Mouse (Mus musculus) limb, embryonic 10.5 days (tissue): ENCODE data around the gene Lhfpl2. TPM values are rescaled to one million over a fixed set of nuclear protein-coding genes. Genes with fewer than 3 reads are reported as not detected.

Experiments used
- DNase-seq: peaks from one replicate; pipeline ENCODE4 v3.0.0-alpha.2; 2017; ENCODE audit warnings: low spot score
- H3K27ac ChIP-seq: fragments of 300-500 bp; sonication (generic); 2 replicates; pipeline ENCODE4 v1.5.1; 2016; ENCODE audit warnings: mild to moderate bottlenecking
- H3K27me3 ChIP-seq: fragments of 300-500 bp; sonication (generic); 2 replicates; pipeline ENCODE4 v1.6.1; 2016; ENCODE audit warnings: low read depth, mild to moderate bottlenecking; ENCODE audit not compliant: poor library complexity, severe bottlenecking
- H3K36me3 ChIP-seq: fragments of 300-500 bp; sonication (generic); 2 replicates; pipeline ENCODE4 v1.6.1; 2016; ENCODE audit warnings: mild to moderate bottlenecking, moderate library complexity
- H3K4me1 ChIP-seq: fragments of 300-500 bp; sonication (generic); 2 replicates; pipeline ENCODE4 v1.6.1; 2016
- H3K4me3 ChIP-seq: fragments of 300-500 bp; sonication (generic); 2 replicates; pipeline ENCODE4 v1.5.1; 2016; ENCODE audit warnings: mild to moderate bottlenecking, moderate library complexity
- H3K9me3 ChIP-seq: fragments of 300-500 bp; sonication (generic); replicated peaks from 2 replicates; pipeline ENCODE4 v1.6.1; 2016; ENCODE audit warnings: mild to moderate bottlenecking
- WGBS: fragments of 180-500 bp; shearing (Covaris S2); methylation state at CpG from one replicate; pipeline ENCODE4 v1.1.7; 2016; 5-methylcytosine and 5-hydroxymethylcytosine counted together
- polyA plus RNA-seq: library from polyadenylated mRNA; unstranded; fragments of >200 nt; fragmentation: Nextera tagmentation; extraction: Ambion mirVana; gene quantifications from 2 replicates; pipeline ENCODE4 v1.2.1, GENCODE M21; 2016

The Lhfpl2 gene
- polyA plus RNA-seq, 1 experiment from 2014 or later, result 44.0 TPM

DNA sequence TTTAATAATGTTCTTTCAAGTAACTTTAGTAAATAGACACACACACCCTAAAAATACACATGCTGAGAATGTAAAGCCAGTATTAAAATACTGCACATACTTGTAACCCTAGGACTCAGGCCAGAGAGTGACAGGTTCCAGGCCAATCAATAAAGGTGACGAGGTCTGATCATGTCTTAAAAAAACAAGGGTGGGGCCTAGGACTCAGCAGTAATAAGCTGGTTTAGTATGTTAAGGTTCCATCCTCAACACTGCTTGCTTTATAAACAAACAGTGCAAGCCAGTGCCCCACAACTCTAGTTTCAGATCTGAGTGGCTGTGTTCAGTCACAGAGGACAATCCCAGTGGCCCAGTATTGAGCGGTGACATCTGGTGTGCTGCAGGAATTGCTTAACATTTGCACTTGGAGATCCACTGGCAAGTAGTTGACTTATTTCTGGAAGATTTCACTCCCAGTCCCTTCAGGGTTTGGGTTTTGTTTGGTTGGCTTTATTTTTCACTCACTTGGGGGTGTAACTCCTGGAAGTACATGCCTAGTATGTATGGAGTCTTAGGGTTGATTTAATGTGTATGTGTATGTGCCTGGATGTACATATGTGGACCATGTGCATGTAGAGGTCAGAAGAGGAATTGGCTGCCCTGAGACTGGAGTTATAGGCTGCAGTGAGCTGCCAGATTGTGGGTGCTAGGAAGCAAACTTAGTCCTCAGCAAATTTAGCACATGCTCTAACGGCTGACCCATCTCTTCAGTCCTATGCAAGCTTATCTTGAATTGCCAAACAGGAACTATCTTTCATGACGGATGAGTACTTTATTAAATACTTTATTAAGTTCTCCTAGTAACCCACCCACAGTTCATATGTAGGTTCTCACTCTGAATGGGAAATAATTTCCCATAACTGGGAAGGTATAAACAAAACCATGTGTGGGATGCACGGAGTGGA, 123.2 kb downstream of the Lhfpl2 start:
- Histone ChIP-seq H3K36me3 (peaks cover 44% of the 10 kb centered on the region), H3K9me3 (no peaks in the 10 kb centered on the region), H3K4me3 (no peak overlapping the region), H3K4me1 (peaks cover 35% of the 10 kb centered on the region), H3K27me3 (peaks cover 1% of the 10 kb centered on the region; the same call in 1 of the 2 replicates), H3K27ac (no peak overlapping the region)
- no peak for DNase-seq
- 88% methylated on average over 5 of the region's 5 CpGs for WGBS

DNA sequence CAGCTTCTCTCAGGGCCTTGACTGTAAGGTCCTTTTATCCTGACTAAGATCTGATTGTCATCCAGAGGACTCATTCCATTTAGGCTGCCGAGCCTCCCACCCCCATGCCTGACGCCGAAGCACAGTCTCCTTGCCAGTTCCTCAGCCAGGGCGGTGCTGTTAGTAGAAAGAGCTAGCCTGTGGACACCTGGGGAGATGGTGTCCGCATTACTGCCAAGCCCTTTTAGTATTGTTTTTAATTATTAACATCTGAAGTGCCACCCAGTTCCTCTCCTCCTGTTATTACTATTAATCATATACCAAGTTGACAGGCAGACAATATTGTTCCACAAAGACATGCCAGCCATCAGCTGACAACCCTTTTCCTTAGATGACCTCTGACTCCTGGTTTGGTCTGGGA, 124.4 kb downstream of the Lhfpl2 start:
- WGBS, result 92% methylated on average over 5 of the region's 5 CpGs

DNA sequence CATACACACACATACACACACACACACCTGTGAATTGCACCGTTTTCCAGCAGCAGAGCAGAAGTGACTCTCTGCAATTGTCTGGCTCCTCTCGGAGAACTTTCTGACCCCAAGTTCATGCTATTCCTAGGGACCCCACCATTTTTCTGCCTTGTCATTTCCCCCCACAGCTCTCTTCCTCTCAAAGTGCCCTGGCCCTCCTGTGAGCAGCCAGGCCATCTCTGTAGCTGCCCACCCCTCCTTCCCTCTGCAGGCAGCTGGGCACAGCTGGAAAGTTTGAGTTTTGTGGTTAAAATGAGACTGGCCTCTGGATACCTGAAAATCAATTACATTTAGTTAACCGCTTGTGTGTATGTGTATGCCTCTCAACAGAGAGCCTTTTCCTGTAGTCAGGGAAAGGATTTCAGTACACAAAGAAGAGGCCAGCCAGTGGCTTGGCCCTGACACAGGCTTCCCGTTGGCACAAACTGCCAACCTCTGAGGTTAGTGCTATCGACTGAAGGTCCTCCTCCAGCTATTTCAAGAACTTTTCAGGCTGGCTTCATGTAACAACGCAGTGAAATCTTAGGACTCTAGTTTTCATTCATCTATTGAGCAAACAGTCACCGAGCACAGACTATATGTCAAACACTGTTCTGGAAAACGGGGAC, 125.9 kb downstream of the Lhfpl2 start:
- H3K9me3 ChIP-seq, result no peaks in the 10 kb centered on the region
- H3K27me3 ChIP-seq, result no peaks in the 10 kb centered on the region
- WGBS, result 91% methylated on average over 8 of the region's 8 CpGs
- peaks cover 33% of the 10 kb centered on the region for H3K36me3 ChIP-seq
- DNase-seq, result no peak
- H3K4me3 ChIP-seq, result no peak overlapping the region
- no peak overlapping the region for H3K27ac ChIP-seq
- peaks cover 49% of the 10 kb centered on the region for H3K4me1 ChIP-seq

More for the DNA sequence above, 124.4 kb downstream of the Lhfpl2 start:
- peaks cover 40% of the 10 kb centered on the region for H3K36me3 ChIP-seq
- DNase-seq, result no peak
- H3K27me3 ChIP-seq, result no peaks in the 10 kb centered on the region
- no peak overlapping the region for H3K27ac ChIP-seq
- no peak overlapping the region for H3K4me3 ChIP-seq
- no peaks in the 10 kb centered on the region for H3K9me3 ChIP-seq
- H3K4me1 ChIP-seq, result peaks cover 41% of the 10 kb centered on the region

DNA sequence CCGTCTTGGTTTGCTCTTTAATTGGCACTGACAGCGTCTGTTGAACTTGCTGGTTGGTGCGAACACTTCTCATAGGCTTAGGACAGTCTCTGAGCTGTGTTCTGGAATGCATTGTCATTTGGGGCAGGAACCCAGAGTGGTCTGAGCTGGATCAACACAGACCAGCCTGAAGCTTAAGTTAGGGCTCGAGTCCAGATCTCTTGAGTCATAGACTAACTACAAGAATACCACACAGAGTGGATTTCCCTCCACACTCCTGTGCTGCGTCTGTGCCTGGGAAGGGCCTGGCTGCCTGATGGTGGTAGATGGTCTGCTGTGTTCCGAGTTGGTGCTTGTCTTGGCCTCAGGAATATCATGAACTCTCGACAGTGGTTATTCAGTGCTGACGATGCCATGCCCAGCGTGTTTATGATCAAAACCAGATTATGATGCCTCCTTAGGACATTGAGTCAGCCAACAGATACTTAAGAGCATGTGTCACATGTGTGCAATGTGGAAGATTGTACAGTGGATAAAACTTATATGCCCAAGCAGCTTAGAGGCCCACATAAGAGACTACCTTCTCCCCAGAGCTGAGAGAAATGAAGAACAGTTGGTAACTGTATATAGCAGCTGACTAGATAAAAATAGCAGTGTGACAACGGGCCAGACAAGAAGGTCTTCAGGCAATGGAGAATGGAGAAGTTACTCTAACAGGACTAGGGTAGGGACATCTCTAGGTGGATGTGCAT, 127.3 kb downstream of the Lhfpl2 start:
- no peak overlapping the region for H3K4me3 ChIP-seq
- 90% methylated on average over 10 of the region's 10 CpGs for WGBS
- peaks cover 47% of the 10 kb centered on the region for H3K4me1 ChIP-seq

DNA sequence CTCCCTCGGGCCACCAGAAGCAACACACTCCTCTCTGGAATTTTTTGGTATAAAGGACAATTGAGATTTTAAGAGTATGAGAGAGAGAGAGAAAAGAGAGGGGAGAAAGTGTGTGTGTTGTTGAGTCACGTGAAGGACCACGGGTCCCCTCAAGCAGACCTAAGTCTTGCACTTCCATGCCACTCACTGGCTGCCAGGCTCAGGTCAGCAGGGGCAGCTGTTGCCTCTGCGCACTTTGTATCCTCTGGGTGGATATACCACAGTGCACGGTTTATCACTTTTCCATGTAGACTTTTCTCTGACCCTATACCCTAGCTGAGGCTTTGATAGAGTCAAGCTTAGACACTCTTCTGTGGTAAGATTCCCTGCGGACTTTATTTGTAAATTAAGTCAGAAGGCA, 128.0 kb downstream of the Lhfpl2 start:
- no peak for DNase-seq
- H3K9me3 ChIP-seq, result no peaks in the 10 kb centered on the region
- no peak overlapping the region for H3K27ac ChIP-seq
- H3K36me3 ChIP-seq, result peaks cover 22% of the 10 kb centered on the region
- peaks cover 48% of the 10 kb centered on the region for H3K4me1 ChIP-seq
- 91% methylated on average over 5 of the region's 6 CpGs for WGBS
- H3K27me3 ChIP-seq, result no peaks in the 10 kb centered on the region
- no peak overlapping the region for H3K4me3 ChIP-seq

More for the DNA sequence above, 127.3 kb downstream of the Lhfpl2 start:
- no peak for DNase-seq
- Histone ChIP-seq H3K9me3 (no peaks in the 10 kb centered on the region), H3K36me3 (peaks cover 22% of the 10 kb centered on the region), H3K27ac (no peak overlapping the region), H3K27me3 (no peaks in the 10 kb centered on the region)

DNA sequence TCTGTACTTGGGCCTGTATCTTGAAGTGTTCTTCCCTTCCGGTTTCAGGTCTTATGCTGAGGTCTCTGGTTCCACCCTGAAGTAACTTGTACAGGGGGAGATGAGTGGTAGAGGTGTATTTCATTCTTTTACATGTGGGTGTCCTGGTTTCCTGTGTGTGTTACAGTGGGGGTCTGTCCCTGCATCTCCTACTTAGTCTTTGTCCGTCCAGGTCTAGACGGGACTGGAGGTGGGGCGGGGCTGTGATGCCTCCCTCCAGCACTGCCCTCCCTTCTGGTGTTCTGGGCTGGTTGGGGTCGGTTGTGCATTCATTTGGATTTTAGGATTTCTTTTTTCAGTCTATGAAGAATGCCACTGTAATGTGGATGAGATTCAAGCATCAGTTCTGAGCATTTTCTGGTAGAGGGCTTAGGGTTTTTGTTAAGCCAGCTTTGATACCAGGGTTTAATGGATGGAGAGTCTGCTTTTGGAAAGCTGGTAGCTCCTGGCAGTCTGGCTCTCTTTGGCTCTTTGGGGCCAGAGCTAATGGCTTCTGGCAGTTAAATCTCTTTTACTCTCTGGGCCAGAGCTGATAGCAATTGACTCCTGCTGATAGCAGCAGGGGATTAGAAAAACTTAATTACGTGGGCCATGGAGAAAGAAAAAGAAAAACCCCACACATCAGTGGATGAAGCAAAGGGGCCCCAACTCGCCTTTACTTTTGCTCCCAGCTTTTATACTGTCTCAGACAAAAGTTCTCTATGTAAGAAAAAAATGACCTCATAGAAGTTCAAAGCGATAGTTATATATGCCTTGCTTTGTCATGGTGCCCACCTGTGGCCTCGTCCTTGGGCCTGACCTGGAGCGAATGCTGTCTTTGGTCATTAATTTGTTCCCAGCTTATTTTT, 130.8 kb downstream of the Lhfpl2 start:
- 50% methylated on average over 10 of the region's 10 CpGs for WGBS
- H3K27ac ChIP-seq, result peak overlapping the region; percentile 61
- no peak for DNase-seq

DNA sequence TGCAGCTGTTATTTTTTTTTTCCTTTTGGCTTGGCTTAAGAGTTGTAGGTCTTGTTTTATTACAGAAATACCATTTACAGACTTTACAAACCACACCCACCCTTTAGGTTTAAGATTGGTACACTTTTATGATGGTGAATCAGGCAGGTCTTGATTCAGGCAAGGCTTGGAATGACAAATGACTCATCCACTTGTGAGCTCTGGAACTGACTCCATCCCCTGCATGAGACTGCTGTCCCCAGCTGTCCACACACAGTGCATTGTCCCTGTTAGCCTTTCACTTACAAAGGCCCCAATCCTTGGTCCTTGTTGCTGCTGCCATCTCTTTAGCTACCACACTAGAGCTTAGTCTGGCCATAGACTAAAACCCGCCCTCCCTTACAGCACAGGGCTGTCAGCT, 132.8 kb downstream of the Lhfpl2 start:
- peaks cover 55% of the 10 kb centered on the region for H3K4me1 ChIP-seq
- no peak overlapping the region for H3K4me3 ChIP-seq
- WGBS, result 97% methylated on average over 1 of the region's 1 CpGs
- H3K36me3 ChIP-seq, result peaks cover 30% of the 10 kb centered on the region
- no peak overlapping the region for H3K27ac ChIP-seq
- H3K9me3 ChIP-seq, result no peaks in the 10 kb centered on the region
- DNase-seq, result no peak
- no peaks in the 10 kb centered on the region for H3K27me3 ChIP-seq

More for the DNA sequence above, 130.8 kb downstream of the Lhfpl2 start:
- peaks cover 30% of the 10 kb centered on the region for H3K36me3 ChIP-seq
- H3K4me1 ChIP-seq, result peaks cover 53% of the 10 kb centered on the region
- H3K4me3 ChIP-seq, result no peak overlapping the region
- no peaks in the 10 kb centered on the region for H3K27me3 ChIP-seq
- H3K9me3 ChIP-seq, result no peaks in the 10 kb centered on the region

DNA sequence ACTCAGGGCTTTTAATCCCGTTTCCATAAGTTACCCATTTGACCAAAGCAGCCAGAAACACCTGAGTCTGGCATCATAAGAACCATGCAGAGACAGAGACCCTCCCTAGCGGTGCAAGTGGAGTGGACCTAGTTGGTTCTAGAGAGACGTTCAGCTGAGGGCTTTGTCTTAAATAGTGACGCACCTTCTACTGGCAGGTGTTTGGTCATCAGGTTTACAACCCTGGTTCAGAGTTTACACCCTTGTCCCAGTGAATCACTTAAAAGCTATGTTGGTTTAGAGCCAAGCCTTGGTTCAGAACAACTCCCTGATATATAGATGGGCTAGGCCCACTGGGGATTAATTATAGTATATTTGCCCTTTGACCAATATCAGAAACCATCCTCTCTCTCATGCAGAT, 135.6 kb downstream of the Lhfpl2 start:
- Histone ChIP-seq H3K4me1 (peaks cover 35% of the 10 kb centered on the region), H3K9me3 (no peaks in the 10 kb centered on the region), H3K36me3 (peaks cover 45% of the 10 kb centered on the region), H3K27ac (no peak overlapping the region), H3K4me3 (no peak overlapping the region), H3K27me3 (no peaks in the 10 kb centered on the region)
- no peak for DNase-seq
- 95% methylated on average over 4 of the region's 4 CpGs for WGBS

DNA sequence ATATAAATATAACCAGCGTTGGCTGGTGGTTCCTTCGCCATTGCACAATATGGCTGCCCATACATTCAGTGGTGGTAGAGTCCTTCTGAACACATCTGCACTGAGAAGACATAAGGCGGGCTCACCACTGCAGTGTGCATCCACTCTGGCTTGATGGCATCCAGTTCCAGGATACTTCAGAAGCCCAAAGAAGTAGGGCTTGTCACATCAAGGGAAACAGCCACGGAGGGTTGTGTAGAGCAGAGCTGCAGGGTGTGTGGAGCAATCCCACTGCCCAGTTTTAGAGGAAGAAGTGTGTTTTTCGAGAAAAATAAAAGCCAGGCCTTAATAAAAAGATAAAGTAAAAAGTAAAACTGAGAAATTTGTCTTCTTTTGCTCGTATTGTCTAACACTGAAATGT, 141.0 kb downstream of the Lhfpl2 start:
- Histone ChIP-seq H3K4me1 (peaks cover 8% of the 10 kb centered on the region), H3K36me3 (peaks cover 24% of the 10 kb centered on the region), H3K27ac (no peak overlapping the region), H3K4me3 (no peak overlapping the region), H3K27me3 (no peaks in the 10 kb centered on the region), H3K9me3 (no peaks in the 10 kb centered on the region)
- WGBS, result 86% methylated on average over 6 of the region's 6 CpGs
- no peak for DNase-seq

DNA sequence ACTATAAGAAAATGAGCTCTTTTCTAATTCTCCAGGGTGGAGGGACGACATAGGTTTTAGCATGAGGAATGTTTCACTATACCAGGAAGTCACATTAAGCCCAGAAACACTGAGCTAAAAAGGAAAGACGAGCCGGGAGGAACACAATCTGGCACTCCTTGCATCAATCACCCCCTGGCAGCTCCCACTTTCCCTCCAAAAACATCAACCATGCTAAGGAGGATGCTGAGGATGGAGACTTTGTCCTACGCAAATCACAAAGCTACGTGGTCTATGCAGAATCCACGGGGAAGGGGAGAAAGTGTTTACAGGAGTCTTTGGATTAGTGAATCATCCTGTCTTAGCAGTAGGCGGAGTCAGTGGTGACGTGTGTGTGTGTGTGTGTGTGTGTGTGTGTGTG, 142.2 kb downstream of the Lhfpl2 start:
- Histone ChIP-seq H3K4me3 (no peak overlapping the region), H3K27ac (no peak overlapping the region), H3K4me1 (0 out of 2 replicates have a peak, but pooled peaks cover 3% of the 10 kb centered on the region), H3K36me3 (peaks cover 21% of the 10 kb centered on the region), H3K9me3 (no peaks in the 10 kb centered on the region), H3K27me3 (no peaks in the 10 kb centered on the region)
- no peak for DNase-seq
- WGBS, result 68% methylated on average over 8 of the region's 8 CpGs

DNA sequence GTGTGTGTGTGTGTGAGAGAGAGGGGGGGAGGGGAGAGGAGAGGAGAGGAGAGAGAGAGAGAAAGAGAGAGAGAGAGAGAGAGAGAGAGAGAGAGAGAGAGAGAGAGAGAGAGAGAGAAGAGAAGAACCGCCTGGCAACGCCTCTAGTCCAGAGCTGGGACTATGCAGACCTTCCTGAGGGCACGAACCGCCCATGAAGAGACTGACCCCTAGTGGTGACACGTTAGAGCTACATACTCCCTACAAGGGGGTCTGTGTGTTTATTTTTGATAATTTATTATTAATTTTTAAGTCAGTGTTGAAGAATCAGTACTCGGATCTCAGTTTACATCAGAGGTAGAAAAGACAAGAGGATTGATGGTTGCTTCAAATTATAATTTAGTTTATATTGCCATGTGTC, 147.6 kb downstream of the Lhfpl2 start:
- Histone ChIP-seq H3K36me3 (peaks cover 32% of the 10 kb centered on the region), H3K27ac (no peak overlapping the region; the same call in 1 of the 2 replicates), H3K9me3 (no peaks in the 10 kb centered on the region), H3K4me3 (no peak overlapping the region), H3K4me1 (no peaks in the 10 kb centered on the region), H3K27me3 (no peaks in the 10 kb centered on the region)
- WGBS, result 16% methylated on average over 6 of the region's 6 CpGs
- DNase-seq, result peak; percentile 56

DNA sequence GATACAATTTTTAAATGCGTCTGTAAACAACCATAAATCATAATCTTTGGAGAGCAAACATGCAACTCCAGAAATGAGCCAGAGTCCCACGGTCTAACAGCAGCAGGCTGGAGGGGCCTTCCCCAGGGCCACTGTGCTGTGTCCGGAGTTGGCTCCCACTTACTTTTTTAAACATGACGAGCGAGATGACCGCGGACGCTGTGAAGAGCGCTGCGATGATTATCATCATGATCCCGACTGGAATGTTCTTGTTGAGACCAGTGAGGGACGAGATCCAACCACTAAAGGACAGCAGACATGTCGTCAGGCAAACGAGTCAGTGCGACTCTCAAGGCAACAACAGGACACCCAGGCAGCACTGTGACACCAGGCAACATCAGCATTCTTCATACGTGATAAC, 150.4 kb downstream of the Lhfpl2 start:
- 96% methylated on average over 16 of the region's 16 CpGs for WGBS
- H3K36me3 ChIP-seq, result peaks cover 32% of the 10 kb centered on the region

More for the DNA sequence above, 150.4 kb downstream of the Lhfpl2 start:
- no peak for DNase-seq
- Histone ChIP-seq H3K9me3 (no peaks in the 10 kb centered on the region), H3K27ac (no peak overlapping the region), H3K4me1 (no peaks in the 10 kb centered on the region; the same call in 1 of the 2 replicates), H3K4me3 (no peak overlapping the region), H3K27me3 (no peaks in the 10 kb centered on the region)
